Mouse (Mus musculus): ENCODE results near the gene Gm21680. TPM values are rescaled to one million over a fixed set of nuclear protein-coding genes. Genes with fewer than 3 reads are reported as not detected.

The Gm21680 gene
- not detected for polyA plus RNA-seq (2014; fragmentation: Illumina TruSeq; extraction: RNeasy Lipid Tissue Mini Kit (QIAGEN cat#74804))

GRCm38 (mm10) chr5:25972563-25972962, at the start of gene Gm21680:
Gm21680 (minus strand) TSS chr5:25972663.

DNA sequence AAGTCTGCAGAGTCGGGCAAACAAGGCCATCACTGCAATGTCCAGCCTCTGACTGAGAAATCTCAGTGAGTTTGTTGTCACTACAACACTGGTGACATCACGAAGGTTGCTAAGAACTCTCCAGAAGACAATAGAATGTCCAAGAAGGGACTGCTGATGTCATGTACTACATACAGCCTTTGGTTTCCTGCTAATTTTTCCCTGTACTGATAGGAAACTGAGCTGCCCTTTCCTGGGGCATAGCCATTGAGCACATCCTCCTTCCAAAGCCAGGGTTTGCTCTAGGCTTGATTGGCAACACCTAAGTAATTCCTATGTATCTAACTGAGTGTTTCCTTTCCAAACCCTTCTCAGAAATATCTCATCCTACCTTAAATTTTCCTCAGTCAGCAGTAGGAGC, 32.2 kb upstream of the Gm21680 start, which contains the start of gene Gm1979:
Gene Gm1979 (minus strand): TSS at position 101 of the 400 bp plus-strand sequence.

DNA sequence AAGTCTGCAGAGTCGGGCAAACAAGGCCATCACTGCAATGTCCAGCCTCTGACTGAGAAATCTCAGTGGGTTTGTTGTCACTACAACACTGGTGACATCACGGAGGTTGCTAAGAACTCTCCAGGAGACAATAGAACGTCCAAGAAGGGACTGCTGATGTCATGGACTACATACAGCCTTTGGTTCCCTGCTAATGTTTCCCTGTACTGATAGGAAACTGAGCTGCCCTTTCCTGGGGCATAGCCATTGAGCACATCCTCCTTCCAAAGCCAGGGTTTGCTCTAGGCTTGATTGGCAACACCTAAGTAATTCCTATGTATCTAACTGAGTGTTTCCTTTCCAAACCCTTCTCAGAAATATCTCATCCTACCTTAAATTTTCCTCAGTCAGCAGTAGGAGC, 16.1 kb upstream of the Gm21680 start, which contains the start of gene Gm21698:
Gene Gm21698 (minus strand): TSS at position 101 of the 400 bp plus-strand sequence.

GRCm38 (mm10) chr5:25954317-25954716, 18.1 kb downstream of the Gm21680 start, which contains the start of gene Gm21671:
Gm21671 (minus strand) TSS chr5:25954417.

GRCm38 (mm10) chr5:25942281-25942680, 30.2 kb downstream of the Gm21680 start, which contains the start of gene Gm21663:
Gm21663 (minus strand) TSS chr5:25942381.

Other genes starting within 250 kb of the Gm21680 start
- gene Actr3b, start 212.7 kb downstream of the Gm21680 start, polyA plus RNA-seq (2014; fragmentation: Illumina TruSeq; extraction: RNeasy Lipid Tissue Mini Kit (QIAGEN cat#74804)): 37.5 TPM
- gene Gm21663, start 30.3 kb downstream of the Gm21680 start, polyA plus RNA-seq (2014; fragmentation: Illumina TruSeq; extraction: RNeasy Lipid Tissue Mini Kit (QIAGEN cat#74804)): 1.7 TPM
- 3.0 TPM for gene Gm21671, start 18.2 kb downstream of the Gm21680 start, polyA plus RNA-seq (2014; fragmentation: Illumina TruSeq; extraction: RNeasy Lipid Tissue Mini Kit (QIAGEN cat#74804))
- gene Gm21698, start 16.0 kb upstream of the Gm21680 start, polyA plus RNA-seq (2014; fragmentation: Illumina TruSeq; extraction: RNeasy Lipid Tissue Mini Kit (QIAGEN cat#74804)): 3.8 TPM
- gene Gm1979, start 32.1 kb upstream of the Gm21680 start, polyA plus RNA-seq (2014; fragmentation: Illumina TruSeq; extraction: RNeasy Lipid Tissue Mini Kit (QIAGEN cat#74804)): 1.3 TPM
- 0.40 TPM for gene Gm5862, start 50.3 kb upstream of the Gm21680 start, polyA plus RNA-seq (2014; fragmentation: Illumina TruSeq; extraction: RNeasy Lipid Tissue Mini Kit (QIAGEN cat#74804))
- 4.7 TPM for gene Speer4a, start 66.9 kb upstream of the Gm21680 start, polyA plus RNA-seq (2014; fragmentation: Illumina TruSeq; extraction: RNeasy Lipid Tissue Mini Kit (QIAGEN cat#74804))
- gene Gm7347, start 85.9 kb upstream of the Gm21680 start, polyA plus RNA-seq (2014; fragmentation: Illumina TruSeq; extraction: RNeasy Lipid Tissue Mini Kit (QIAGEN cat#74804)): 0.77 TPM
- gene Gm10471, start 116.6 kb upstream of the Gm21680 start, polyA plus RNA-seq (2014; fragmentation: Illumina TruSeq; extraction: RNeasy Lipid Tissue Mini Kit (QIAGEN cat#74804)): 0.31 TPM
- gene 5031410I06Rik, start 132.7 kb upstream of the Gm21680 start, polyA plus RNA-seq (2014; fragmentation: Illumina TruSeq; extraction: RNeasy Lipid Tissue Mini Kit (QIAGEN cat#74804)): 0.91 TPM
- 0.97 TPM for gene Gm10220, start 148.8 kb upstream of the Gm21680 start, polyA plus RNA-seq (2014; fragmentation: Illumina TruSeq; extraction: RNeasy Lipid Tissue Mini Kit (QIAGEN cat#74804))

Measured in ovary, adult 10 weeks (tissue).